8 mouse cellular contexts compared by ENCODE assay signal in the genomic region with DNA sequence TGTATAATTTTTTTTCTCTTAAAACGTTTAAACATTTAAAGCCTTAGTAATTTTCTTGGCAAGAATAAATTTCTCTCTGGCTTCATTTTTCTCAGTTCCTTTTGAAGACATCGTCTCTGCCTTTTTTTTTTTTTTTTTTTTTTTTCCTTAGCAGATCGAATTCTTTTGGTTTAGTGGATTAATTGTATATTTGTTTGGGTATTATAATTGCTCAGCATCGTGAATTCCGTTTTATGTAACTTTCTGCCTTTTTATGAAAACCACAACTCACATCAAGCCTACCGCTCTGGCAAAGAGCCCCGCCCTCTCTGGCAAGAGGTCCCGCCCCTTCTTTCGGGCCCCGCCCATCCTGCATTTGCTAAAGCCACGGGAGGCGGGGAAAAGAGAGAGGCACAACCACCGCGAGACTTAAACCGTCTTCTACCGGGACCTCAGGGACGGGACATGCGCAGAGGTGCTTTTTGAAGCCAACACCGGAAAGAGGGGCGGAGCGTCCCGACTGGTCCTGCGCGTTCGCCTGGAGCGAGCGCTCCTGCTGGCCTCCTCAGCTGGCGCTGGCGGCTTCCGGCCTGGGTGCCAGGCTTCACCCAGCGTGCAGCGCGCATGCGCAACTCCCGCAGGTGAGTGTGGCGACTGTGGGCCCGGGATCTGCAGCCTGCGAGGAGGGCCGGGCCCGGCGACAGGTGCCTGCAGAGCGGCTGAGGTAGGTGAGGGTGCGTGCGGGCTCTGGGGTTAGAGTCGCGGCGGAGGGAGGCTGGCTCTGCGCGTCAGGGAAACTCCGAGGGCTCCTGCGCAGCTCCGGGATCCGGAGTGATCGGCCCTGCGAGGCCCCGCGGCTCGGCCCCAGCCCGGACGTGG. TPM values are rescaled to one million over a fixed set of nuclear protein-coding genes. Genes with fewer than 3 reads are reported as not detected.
A peak's percentile ranks its signal among the peaks of the same experiment; 100 is the strongest.
DNase-seq lines count a peak whose midpoint lies in the region; ATAC-seq and TF ChIP-seq lines count a peak whose summit lies in the region.

TSS of gene Shprh (plus strand) at position 544 of the 858 bp plus-strand sequence.

- TF ChIP-seq RAD21 in CH12.LX (IDR thresholded peaks at IDR 0.05; ENCODE audit: low read depth, low read length) = no peak

- peaks cover 33% of the 10 kb centered on the region for H3K79me2 ChIP-seq in CH12.LX (replicated peaks; ENCODE audit: control insufficient read depth, extremely low read depth, insufficient read depth, poor library complexity, severe bottlenecking)

- DNase-seq in CH12.LX (ENCODE audit: extremely low read depth) = peak; percentile 99
- DNase-seq in c-Kit-positive CD71-positive TER-119-negative erythroid progenitor cells, embryonic 14.5 days (ENCODE audit: low read depth) = peak; percentile 98
- DNase-seq in forebrain, embryonic 11.5 days (ENCODE audit: low spot score) = peak; percentile 98
- DNase-seq in kidney, postnatal 36 days = peak; percentile 99
- peak; percentile 99 for DNase-seq in telencephalon, adult 2 months (ENCODE audit: low read depth, low spot score)

- peaks cover 10 to 24% of the 10 kb centered on the region in 2 experiments for H3K36me3 ChIP-seq in CH12.LX (replicated peaks in 1 of 2; ENCODE audit: control insufficient read depth in 1 of 2, insufficient read depth in 1 of 2, low read length in 1 of 2)
- H3K36me3 ChIP-seq in forebrain, embryonic 11.5 days (ENCODE audit: control insufficient read depth, insufficient read depth, low read length) = peaks cover 3% of the 10 kb centered on the region; the same call in 1 of the 2 replicates
- H3K36me3 ChIP-seq in heart, embryonic 16.5 days (ENCODE audit: control insufficient read depth, insufficient read depth) = peaks cover 3% of the 10 kb centered on the region; the same call in 1 of the 2 replicates
- H3K36me3 ChIP-seq in liver, embryonic 15.5 days (replicated peaks) = peaks cover 18% of the 10 kb centered on the region
- H3K36me3 ChIP-seq in neural tube, embryonic 12.5 days = peaks cover 17% of the 10 kb centered on the region; the same call in 1 of the 2 replicates

- no peaks in the 10 kb centered on the region for H3K9me3 ChIP-seq in CH12.LX (replicated peaks; ENCODE audit: low read length)
- no peaks in the 10 kb centered on the region for H3K9me3 ChIP-seq in forebrain, embryonic 11.5 days (ENCODE audit: control insufficient read depth, low read length)
- H3K9me3 ChIP-seq in heart, embryonic 16.5 days (replicated peaks; ENCODE audit: control insufficient read depth, low read length) = no peaks in the 10 kb centered on the region
- H3K9me3 ChIP-seq in liver, embryonic 15.5 days (replicated peaks) = no peaks in the 10 kb centered on the region
- H3K9me3 ChIP-seq in neural tube, embryonic 12.5 days = no peaks in the 10 kb centered on the region

- no peak within 1 kb of the TSS; the same call in 1 of the 2 replicates for H3K27ac ChIP-seq in CH12.LX (ENCODE audit: insufficient read depth, low read depth)
- H3K27ac ChIP-seq in forebrain, embryonic 11.5 days (ENCODE audit: low read depth, low read length) = no peak within 1 kb of the TSS; the same call in 1 of the 2 replicates
- peak within 1 kb of the TSS; percentile 84 for H3K27ac ChIP-seq in heart, embryonic 16.5 days (ENCODE audit: low read length)
- peak within 1 kb of the TSS; percentile 80 for H3K27ac ChIP-seq in liver, embryonic 15.5 days (replicated peaks)
- no peak within 1 kb of the TSS for H3K27ac ChIP-seq in neural tube, embryonic 12.5 days

- dilution Hi-C loops in CH12.LX (cut with MboI; ENCODE audit: extremely low pct_ligation_motif_present, extremely low pct_unique_long_range_greater_than_20kb, low sequenced_read_pairs) = no loop called here

- TF ChIP-seq EP300 in CH12.LX (IDR thresholded peaks at IDR 0.05; ENCODE audit: low read length) = no peak

- in situ Hi-C loops in CH12.LX (cut with MboI; ENCODE audit: low pct_ligation_motif_present, low pct_unique_long_range_greater_than_20kb, low sequenced_read_pairs) = no loop called here

- H3K9ac ChIP-seq in CH12.LX (ENCODE audit: insufficient read depth, low read depth) = peak within 1 kb of the TSS; percentile 67
- H3K9ac ChIP-seq in forebrain, embryonic 11.5 days (ENCODE audit: low read length) = peak within 1 kb of the TSS; percentile 84
- peak within 1 kb of the TSS; percentile 93 for H3K9ac ChIP-seq in heart, embryonic 16.5 days (ENCODE audit: low read length)
- H3K9ac ChIP-seq in liver, embryonic 15.5 days = peak within 1 kb of the TSS; percentile 86
- peak within 1 kb of the TSS; percentile 88 for H3K9ac ChIP-seq in neural tube, embryonic 12.5 days

- H3K4me2 ChIP-seq in CH12.LX (ENCODE audit: insufficient read depth, low read depth, poor library complexity, severe bottlenecking) = peak within 1 kb of the TSS; percentile 64
- peak within 1 kb of the TSS; percentile 53 for H3K4me2 ChIP-seq in forebrain, embryonic 11.5 days (ENCODE audit: low read depth, low read length, severe bottlenecking)
- peak within 1 kb of the TSS; percentile 85 for H3K4me2 ChIP-seq in heart, embryonic 16.5 days (ENCODE audit: low read depth, low read length)
- H3K4me2 ChIP-seq in liver, embryonic 15.5 days = peak within 1 kb of the TSS; percentile 89
- peak within 1 kb of the TSS; percentile 82 for H3K4me2 ChIP-seq in neural tube, embryonic 12.5 days (replicated peaks)

- WGBS in forebrain, embryonic 11.5 days = 2% methylated on average over 50 of the region's 60 CpGs
- 1% methylated on average over 59 of the region's 60 CpGs for WGBS in heart, embryonic 16.5 days
- WGBS in liver, embryonic 15.5 days (ENCODE audit: insufficient replicate concordance) = 2% methylated on average over 60 of the region's 60 CpGs
- 2% methylated on average over 60 of the region's 60 CpGs for WGBS in neural tube, embryonic 12.5 days

- H3K4me1 ChIP-seq in CH12.LX (ENCODE audit: control insufficient read depth in 1 of 2, insufficient read depth in 2 of 2) = peaks cover 4 to 36% of the 10 kb centered on the region in 2 experiments; a peak in 3 of 4 replicates
- peaks cover 4% of the 10 kb centered on the region; the same call in 1 of the 2 replicates for H3K4me1 ChIP-seq in forebrain, embryonic 11.5 days (replicated peaks; ENCODE audit: control insufficient read depth, insufficient read depth, low read length)
- peaks cover 9% of the 10 kb centered on the region for H3K4me1 ChIP-seq in heart, embryonic 16.5 days (ENCODE audit: control insufficient read depth, insufficient read depth, low read length)
- peaks cover 33% of the 10 kb centered on the region for H3K4me1 ChIP-seq in liver, embryonic 15.5 days (replicated peaks)
- peaks cover 11% of the 10 kb centered on the region for H3K4me1 ChIP-seq in neural tube, embryonic 12.5 days

- TF ChIP-seq CTCF in CH12.LX (conservative IDR thresholded peaks at IDR 0.05 in 1 of 2, IDR thresholded peaks at IDR 0.05 in 1 of 2; ENCODE audit: low read depth in 2 of 2, low read length in 2 of 2) = 0 out of 4 replicates have a peak, but pooled peaks of 1 of the 2 experiments have one; percentile 7

- H3K27me3 ChIP-seq in CH12.LX (replicated peaks) = no peaks in the 10 kb centered on the region
- no peaks in the 10 kb centered on the region for H3K27me3 ChIP-seq in forebrain, embryonic 11.5 days (ENCODE audit: control insufficient read depth, insufficient read depth, low read length)
- H3K27me3 ChIP-seq in heart, embryonic 16.5 days (ENCODE audit: control insufficient read depth, insufficient read depth, low read length) = no peaks in the 10 kb centered on the region
- H3K27me3 ChIP-seq in liver, embryonic 15.5 days = no peaks in the 10 kb centered on the region
- H3K27me3 ChIP-seq in neural tube, embryonic 12.5 days (replicated peaks) = no peaks in the 10 kb centered on the region

- TF ChIP-seq POLR2A in CH12.LX (IDR thresholded peaks at IDR 0.05; ENCODE audit: low read depth, low read length) = peak; percentile 88

- peak; percentile 100 for ATAC-seq in forebrain, embryonic 11.5 days (replicated peaks; ENCODE audit: low FRiP score)
- peak; percentile 100 for ATAC-seq in heart, embryonic 16.5 days (replicated peaks; ENCODE audit: extremely low read depth, insufficient read depth, low FRiP score)
- peak; percentile 98 for ATAC-seq in liver, embryonic 15.5 days (ENCODE audit: insufficient read depth)
- peak; percentile 99 for ATAC-seq in neural tube, embryonic 12.5 days (ENCODE audit: low FRiP score, low read depth)

- peak within 1 kb of the TSS; percentile 84 to 96 (median 92) for H3K4me3 ChIP-seq in CH12.LX (replicated peaks in 1 of 3; ENCODE audit: low read depth in 2 of 3, low read length in 2 of 3, poor library complexity in 1 of 3)
- H3K4me3 ChIP-seq in forebrain, embryonic 11.5 days (ENCODE audit: low read depth, low read length) = peak within 1 kb of the TSS; percentile 90
- peak within 1 kb of the TSS; percentile 96 for H3K4me3 ChIP-seq in heart, embryonic 16.5 days (ENCODE audit: low read length)
- H3K4me3 ChIP-seq in liver, embryonic 15.5 days (replicated peaks) = peak within 1 kb of the TSS; percentile 96
- peak within 1 kb of the TSS; percentile 95 for H3K4me3 ChIP-seq in neural tube, embryonic 12.5 days

TF ChIP-seq in CH12.LX, 34 proteins besides CTCF, POLR2A, EP300 and RAD21 (continues in another document):
- peak; percentile 98 for TF ChIP-seq NRF1 (IDR thresholded peaks at IDR 0.05; ENCODE audit: low read depth, low read length)
- 0 out of 2 replicates have a peak, but pooled peaks have one; percentile 37 for TF ChIP-seq ETS1 (conservative IDR thresholded peaks at IDR 0.05; ENCODE audit: low read depth, low read length)
- peak; percentile 98 for TF ChIP-seq ELF1 (IDR thresholded peaks at IDR 0.05; ENCODE audit: low read depth, low read length)
- TF ChIP-seq MAZ (IDR thresholded peaks at IDR 0.05; ENCODE audit: low read depth, low read length) = no peak
- peak; percentile 79 for TF ChIP-seq TCF12 (IDR thresholded peaks at IDR 0.05; ENCODE audit: low read depth, low read length)
- peak; percentile 99 for TF ChIP-seq CHD2 (IDR thresholded peaks at IDR 0.05; ENCODE audit: low read length)
- TF ChIP-seq MAX (IDR thresholded peaks at IDR 0.05; ENCODE audit: low read length) = peak; percentile 51; the same call in 1 of the 2 replicates
- peak; percentile 94 for TF ChIP-seq HCFC1 (IDR thresholded peaks at IDR 0.05; ENCODE audit: low read depth, low read length)
- peak; percentile 59; the same call in 1 of the 2 replicates for TF ChIP-seq NELFE (IDR thresholded peaks at IDR 0.05; ENCODE audit: low read depth, low read length)
- peak; percentile 59; the same call in 1 of the 2 replicates for TF ChIP-seq MEF2A (IDR thresholded peaks at IDR 0.05; ENCODE audit: borderline replicate concordance, low read depth, low read length)

RNA-seq across cellular contexts. Expression of gene Shprh, which starts in this region (rescaled TPM):
- total RNA-seq in CH12.LX (2012; rRNA removed) (12.1 and 12.9 TPM in 2 replicates), CH12.LX (2014; rRNA removed) (11.0 and 11.2 TPM in 2 replicates)
- polyA plus RNA-seq in CH12.LX (2012; ENCODE audit: insufficient read length, low read depth) = 11.5 and 12.1 TPM in 2 replicates
- polyA plus RNA-seq in forebrain, embryonic 11.5 days (2014; fragmentation: Nextera tagmentation; extraction: Ambion mirVana) = 26.1 and 31.4 TPM in 2 replicates
- 9.7 and 10.4 TPM in 2 replicates for polyA plus RNA-seq in heart, embryonic 16.5 days (2015; fragmentation: Nextera tagmentation; extraction: Ambion mirVana)
- 3.7 and 4.0 TPM in 2 replicates for polyA plus RNA-seq in liver, embryonic 15.5 days (2015; fragmentation: Nextera tagmentation; extraction: Ambion mirVana)
- polyA plus RNA-seq in neural tube, embryonic 12.5 days (2016; fragmentation: Nextera tagmentation; extraction: Ambion mirVana) = 25.3 and 25.6 TPM in 2 replicates

Comparison
In these comparisons a context has a peak if more than half of its experiments do, and no peak if none do; other contexts are left out.
1. H3K27ac ChIP-seq: peak in heart, embryonic 16.5 days (single experiment) and liver, embryonic 15.5 days (single experiment); none in CH12.LX (single experiment), forebrain, embryonic 11.5 days (single experiment) and neural tube, embryonic 12.5 days (single experiment).
2. Peak in every context shown above with its lines, with median percentiles within 50 percentile points of each other: DNase-seq, H3K4me2 ChIP-seq, H3K4me3 ChIP-seq, H3K9ac ChIP-seq and ATAC-seq.